Mouse (Mus musculus) T-cell, adult 2 months (primary cell): ENCODE measurements around the gene Setd1a.
"Not testable (repeated sequence)": the region's sequence is repeated elsewhere in the genome, so short reads cannot be mapped to it uniquely, and the experiment has no call there.

Experiments used
- DNase-seq: peaks from one replicate; pipeline ENCODE4 v3.0.0; 2022; ENCODE audit warnings: low spot score

Setd1a gene

GRCm38 (mm10) chr7:127837878-127838277 is 61.4 kb downstream of the Setd1a start:
- not testable (repeated sequence) for DNase-seq

GRCm38 (mm10) chr7:127840031-127840430 is 63.6 kb downstream of the Setd1a start:
- not testable (repeated sequence) for DNase-seq

GRCm38 (mm10) chr7:127840886-127841285 is 64.4 kb downstream of the Setd1a start:
- peak; percentile 61 for DNase-seq

- DNase-seq, result peak; percentile 95
Observed at GRCm38 (mm10) chr7:127841340-127842000, 65.0 kb downstream of the Setd1a start.

- peak; percentile 81 for DNase-seq
Observed at GRCm38 (mm10) chr7:127842001-127842718, 65.7 kb downstream of the Setd1a start.
